Mouse (Mus musculus) heart, embryonic 11.5 days (tissue): Measurements from ENCODE around the gene Dock2. TPM values are rescaled to one million over a fixed set of nuclear protein-coding genes. Genes with fewer than 3 reads are reported as not detected.

Experiments
- ATAC-seq: fragments of 200-750 bp; cut with Nextera tagmentation; replicated peaks from 2 replicates; pipeline ENCODE4 v1.8.0; 2017; ENCODE audit warnings: moderate library complexity; ENCODE audit not compliant: insufficient number of reproducible peaks, low FRiP score, low TSS enrichment
- H3K27ac ChIP-seq: fragments of 300-500 bp; sonication (generic); 2 replicates; pipeline ENCODE4 v1.5.1; 2014; ENCODE audit warnings: mild to moderate bottlenecking, low read depth, low read length
- H3K27me3 ChIP-seq: fragments of 300-500 bp; sonication (generic); 2 replicates; pipeline ENCODE4 v1.6.1; 2014; ENCODE audit warnings: mild to moderate bottlenecking, low read length, mixed read lengths; ENCODE audit not compliant: control insufficient read depth, insufficient read depth
- H3K36me3 ChIP-seq: fragments of 300-500 bp; sonication (generic); 2 replicates; pipeline ENCODE4 v1.6.1; 2014; ENCODE audit warnings: mild to moderate bottlenecking, low read length, moderate library complexity, mixed read lengths; ENCODE audit not compliant: control insufficient read depth, insufficient read depth
- H3K4me1 ChIP-seq: fragments of 300-500 bp; sonication (generic); 2 replicates; pipeline ENCODE4 v1.6.1; 2014; ENCODE audit warnings: low read length; ENCODE audit not compliant: control insufficient read depth, insufficient read depth
- H3K4me2 ChIP-seq: fragments of 300-500 bp; sonication (generic); 2 replicates; pipeline ENCODE4 v1.6.1; 2014; ENCODE audit warnings: mild to moderate bottlenecking, moderate library complexity
- H3K4me3 ChIP-seq: fragments of 300-500 bp; sonication (generic); 2 replicates; pipeline ENCODE4 v1.5.1; 2014; ENCODE audit warnings: low read depth, low read length
- H3K9ac ChIP-seq: fragments of 300-500 bp; sonication (generic); 2 replicates; pipeline ENCODE4 v1.6.1; 2014; ENCODE audit warnings: mild to moderate bottlenecking, low read depth, low read length, moderate library complexity
- H3K9me3 ChIP-seq: fragments of 300-500 bp; sonication (generic); replicated peaks from 2 replicates; pipeline ENCODE4 v1.6.1; 2016; ENCODE audit warnings: low read length; ENCODE audit not compliant: control insufficient read depth
- WGBS: fragments of 180-500 bp; shearing (Covaris S2); extraction: QIAGEN DNeasy Blood & Tissue Kit; methylation state at CpG from one replicate; pipeline ENCODE4 v1.1.7; 2014; ENCODE audit not compliant: insufficient replicate concordance; 5-methylcytosine and 5-hydroxymethylcytosine counted together
- polyA plus RNA-seq: library from polyadenylated mRNA; unstranded; fragments of >200 nt; fragmentation: Nextera tagmentation; extraction: Ambion mirVana; gene quantifications from 2 replicates; pipeline ENCODE4 v1.2.1, GENCODE M21; 2014

The Dock2 gene
- polyA plus RNA-seq, 1 experiment from 2014 or later, result 0.96 TPM

DNA sequence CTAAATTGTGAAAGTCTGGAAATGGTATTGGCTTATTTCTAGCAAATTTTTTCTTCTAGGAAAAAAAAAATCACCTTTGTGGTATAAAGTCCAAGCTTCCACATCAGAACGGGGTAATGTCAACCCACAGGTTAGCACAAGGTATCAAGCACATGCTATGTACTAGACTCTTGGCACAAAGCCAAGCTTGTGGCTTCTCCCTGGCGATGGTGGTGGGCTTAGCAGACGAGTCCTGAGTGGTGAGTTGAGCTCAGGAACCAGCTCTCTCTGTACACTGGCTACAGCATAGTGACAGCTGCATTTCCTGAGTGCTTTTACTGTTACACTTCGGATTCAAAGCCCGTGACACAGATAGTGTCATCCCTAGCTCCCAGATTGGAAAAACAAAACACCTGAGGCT lies 472.0 kb downstream of the Dock2 start:
- no peak overlapping the region for H3K27ac ChIP-seq
- 55% methylated on average over 5 of the region's 5 CpGs for WGBS

GRCm38 (mm10) chr11:34309360-34309759 lies 474.3 kb downstream of the Dock2 start:
- no peak overlapping the region for H3K9ac ChIP-seq
- no peaks in the 10 kb centered on the region for H3K36me3 ChIP-seq
- H3K4me3 ChIP-seq, result no peak overlapping the region
- ATAC-seq, result no peak
- no peak overlapping the region for H3K27ac ChIP-seq
- H3K27me3 ChIP-seq, result no peaks in the 10 kb centered on the region
- H3K4me1 ChIP-seq, result peaks cover 3% of the 10 kb centered on the region; the same call in 1 of the 2 replicates
- H3K9me3 ChIP-seq, result no peaks in the 10 kb centered on the region
- H3K4me2 ChIP-seq, result no peak overlapping the region
- WGBS, result 66% methylated on average over 2 of the region's 2 CpGs

More for the DNA sequence above, 472.0 kb downstream of the Dock2 start:
- Histone ChIP-seq H3K9me3 (no peaks in the 10 kb centered on the region), H3K36me3 (no peaks in the 10 kb centered on the region), H3K4me1 (peaks cover 3% of the 10 kb centered on the region; the same call in 1 of the 2 replicates), H3K4me3 (no peak overlapping the region), H3K9ac (no peak overlapping the region), H3K4me2 (no peak overlapping the region), H3K27me3 (no peaks in the 10 kb centered on the region)
- no peak for ATAC-seq

- Histone ChIP-seq H3K27me3 (no peaks in the 10 kb centered on the region), H3K36me3 (no peaks in the 10 kb centered on the region), H3K9ac (no peak overlapping the region), H3K9me3 (no peaks in the 10 kb centered on the region), H3K4me2 (no peak overlapping the region), H3K4me1 (peaks cover 3% of the 10 kb centered on the region; the same call in 1 of the 2 replicates), H3K27ac (no peak overlapping the region), H3K4me3 (no peak overlapping the region)
- no peak for ATAC-seq
- 93% methylated on average over 3 of the region's 3 CpGs for WGBS
Measured at GRCm38 (mm10) chr11:34308731-34309130, 475.0 kb downstream of the Dock2 start.

GRCm38 (mm10) chr11:34306231-34306630 lies 477.5 kb downstream of the Dock2 start:
- Histone ChIP-seq H3K27me3 (no peaks in the 10 kb centered on the region), H3K9me3 (no peaks in the 10 kb centered on the region), H3K4me2 (no peak overlapping the region), H3K4me3 (no peak overlapping the region), H3K27ac (no peak overlapping the region), H3K36me3 (no peaks in the 10 kb centered on the region), H3K9ac (no peak overlapping the region), H3K4me1 (no peaks in the 10 kb centered on the region)
- ATAC-seq, result no peak
- WGBS, result 72% methylated on average over 3 of the region's 3 CpGs

DNA sequence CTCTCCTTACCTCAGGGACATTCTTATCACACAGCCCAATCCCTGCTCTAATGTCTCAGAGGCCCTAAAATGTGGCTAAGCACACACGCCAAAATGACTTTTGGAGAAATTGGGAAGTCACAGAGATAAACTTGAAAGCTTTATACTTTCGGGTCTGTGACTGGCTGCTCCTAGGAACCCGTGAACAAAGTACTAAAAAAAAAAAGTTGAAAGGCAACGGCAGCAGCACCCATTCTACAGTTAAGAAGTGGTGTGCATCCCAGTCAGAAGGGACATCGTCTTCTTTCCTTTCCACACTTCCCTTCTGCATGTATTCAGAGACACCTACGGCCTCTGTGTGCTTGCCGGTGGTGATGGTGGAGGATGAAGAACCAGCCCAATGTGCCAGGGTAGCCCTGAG lies 483.6 kb downstream of the Dock2 start:
- Histone ChIP-seq H3K9me3 (no peaks in the 10 kb centered on the region), H3K4me2 (no peak overlapping the region), H3K27me3 (no peaks in the 10 kb centered on the region), H3K27ac (no peak overlapping the region), H3K36me3 (no peaks in the 10 kb centered on the region), H3K9ac (no peak overlapping the region), H3K4me3 (no peak overlapping the region), H3K4me1 (0 out of 2 replicates have a peak, but pooled peaks cover 4% of the 10 kb centered on the region)
- no peak for ATAC-seq
- WGBS, result 84% methylated on average over 7 of the region's 7 CpGs

GRCm38 (mm10) chr11:34299550-34299949 lies 484.1 kb downstream of the Dock2 start:
- ATAC-seq, result no peak
- Histone ChIP-seq H3K9me3 (no peaks in the 10 kb centered on the region), H3K4me1 (0 out of 2 replicates have a peak, but pooled peaks cover 4% of the 10 kb centered on the region), H3K27me3 (no peaks in the 10 kb centered on the region), H3K36me3 (no peaks in the 10 kb centered on the region), H3K27ac (no peak overlapping the region), H3K4me2 (no peak overlapping the region), H3K9ac (no peak overlapping the region), H3K4me3 (no peak overlapping the region)
- 48% methylated on average over 1 of the region's 1 CpGs for WGBS

DNA sequence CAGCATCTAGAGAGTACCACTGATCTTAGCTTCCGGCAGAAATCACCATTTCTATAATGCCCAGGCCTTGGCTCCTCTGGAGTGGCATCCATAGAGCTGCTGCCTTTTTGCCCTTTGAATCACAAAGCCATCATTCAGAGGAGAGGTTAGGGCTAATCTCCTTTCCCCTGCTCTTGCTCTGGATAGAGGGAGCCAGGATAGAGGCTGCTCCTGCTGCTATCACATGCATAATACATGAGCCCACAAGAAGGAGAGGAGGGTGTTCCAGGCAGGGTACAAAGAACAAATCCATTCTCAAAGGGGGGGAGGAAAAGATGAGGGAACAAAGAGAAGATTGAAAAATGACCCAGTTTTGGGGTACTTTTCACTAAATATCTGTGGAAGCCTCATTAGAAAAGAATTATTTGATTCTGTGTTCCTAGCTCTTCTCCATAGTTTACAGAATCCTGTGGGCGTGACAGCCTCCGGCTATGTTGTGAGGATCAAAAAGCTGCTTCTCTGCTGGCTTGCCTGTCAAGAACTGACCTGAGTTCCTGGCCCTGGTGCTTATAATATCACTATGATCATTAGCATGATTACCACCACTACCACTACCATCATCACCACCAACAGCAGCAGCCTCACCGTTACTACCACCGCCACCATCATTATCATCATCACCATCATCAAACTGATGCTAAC lies 485.9 kb downstream of the Dock2 start:
- 82% methylated on average over 5 of the region's 5 CpGs for WGBS

GRCm38 (mm10) chr11:34291304-34291703 lies 492.4 kb downstream of the Dock2 start:
- no peak for ATAC-seq
- Histone ChIP-seq H3K9ac (no peak overlapping the region), H3K9me3 (no peaks in the 10 kb centered on the region), H3K4me3 (no peak overlapping the region), H3K36me3 (no peaks in the 10 kb centered on the region), H3K27ac (no peak overlapping the region), H3K4me2 (no peak overlapping the region), H3K27me3 (no peaks in the 10 kb centered on the region), H3K4me1 (no peaks in the 10 kb centered on the region)
- WGBS, result 75% methylated on average over 3 of the region's 3 CpGs

More for the DNA sequence above, 485.9 kb downstream of the Dock2 start:
- no peak overlapping the region for H3K4me2 ChIP-seq
- H3K27me3 ChIP-seq, result no peaks in the 10 kb centered on the region
- ATAC-seq, result no peak
- H3K9ac ChIP-seq, result no peak overlapping the region
- no peaks in the 10 kb centered on the region for H3K36me3 ChIP-seq
- no peak overlapping the region for H3K4me3 ChIP-seq
- H3K27ac ChIP-seq, result no peak overlapping the region
- no peaks in the 10 kb centered on the region for H3K9me3 ChIP-seq
- H3K4me1 ChIP-seq, result 0 out of 2 replicates have a peak, but pooled peaks cover 4% of the 10 kb centered on the region

DNA sequence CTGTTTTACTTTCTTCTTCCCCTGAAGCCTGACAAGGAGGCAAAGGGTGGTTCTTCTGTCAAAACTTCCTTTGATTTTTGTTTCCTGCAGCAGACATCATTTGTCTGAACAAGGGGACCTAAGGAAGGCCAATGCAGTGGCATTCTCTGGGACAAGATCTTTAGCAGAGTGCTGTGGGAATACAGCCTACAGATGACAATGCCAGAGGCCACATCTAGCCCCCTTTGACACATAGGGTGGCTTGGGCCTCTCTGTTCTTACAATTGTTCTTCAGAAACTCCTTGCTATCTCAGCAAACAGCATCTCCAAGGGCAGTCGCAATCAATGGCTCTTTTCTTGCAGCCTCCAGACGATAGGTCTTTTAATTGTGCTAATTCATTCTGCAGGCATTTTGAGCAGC lies 493.0 kb downstream of the Dock2 start:
- H3K4me3 ChIP-seq, result no peak overlapping the region
- H3K4me1 ChIP-seq, result no peaks in the 10 kb centered on the region
- no peak for ATAC-seq
- no peaks in the 10 kb centered on the region for H3K36me3 ChIP-seq
- no peaks in the 10 kb centered on the region for H3K9me3 ChIP-seq
- no peaks in the 10 kb centered on the region for H3K27me3 ChIP-seq
- H3K27ac ChIP-seq, result no peak overlapping the region
- no peak overlapping the region for H3K9ac ChIP-seq
- H3K4me2 ChIP-seq, result no peak overlapping the region
- 45% methylated on average over 2 of the region's 2 CpGs for WGBS
